Mouse (Mus musculus): ENCODE data around the gene Nr1h2.

Nr1h2 gene

GRCm38 (mm10) chr7:44584265-44584804 lies 30.6 kb upstream of the Nr1h2 start:
- DNase-seq: no peak

- DNase-seq: peak; percentile 57 to 73
Observed at GRCm38 (mm10) chr7:44583146-44583545, 29.4 kb upstream of the Nr1h2 start.

- DNase-seq: peak; percentile 40 to 57
Observed at GRCm38 (mm10) chr7:44582709-44583108, 29.0 kb upstream of the Nr1h2 start.

- DNase-seq: no peak
Observed at GRCm38 (mm10) chr7:44581637-44582036, 27.9 kb upstream of the Nr1h2 start.

DNA sequence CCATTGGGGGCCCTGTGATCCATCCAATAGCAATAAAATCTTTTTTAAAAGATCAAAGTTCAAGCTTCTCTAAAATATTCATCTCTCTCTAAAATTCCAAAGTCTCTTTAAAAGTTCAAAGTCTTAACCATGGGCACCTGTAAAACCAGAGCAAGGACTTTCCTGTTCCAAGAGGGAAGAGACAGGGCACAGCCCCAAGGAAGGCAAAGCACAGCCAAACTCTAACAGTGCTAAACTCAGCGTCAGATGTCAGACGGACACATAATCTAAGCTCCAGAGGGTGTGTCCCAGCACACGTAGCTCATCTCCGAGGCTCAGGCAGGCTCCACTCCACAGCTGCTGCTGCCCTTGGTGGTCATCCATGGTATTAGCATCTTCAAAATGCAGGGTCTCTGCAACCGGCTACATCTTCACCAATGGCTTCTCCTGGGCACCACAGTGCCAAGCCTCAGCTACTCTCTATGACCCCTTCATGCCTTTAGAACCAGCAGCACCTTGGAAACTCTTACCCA lies 22.6 kb upstream of the Nr1h2 start:
- DNase-seq: no peak

DNA sequence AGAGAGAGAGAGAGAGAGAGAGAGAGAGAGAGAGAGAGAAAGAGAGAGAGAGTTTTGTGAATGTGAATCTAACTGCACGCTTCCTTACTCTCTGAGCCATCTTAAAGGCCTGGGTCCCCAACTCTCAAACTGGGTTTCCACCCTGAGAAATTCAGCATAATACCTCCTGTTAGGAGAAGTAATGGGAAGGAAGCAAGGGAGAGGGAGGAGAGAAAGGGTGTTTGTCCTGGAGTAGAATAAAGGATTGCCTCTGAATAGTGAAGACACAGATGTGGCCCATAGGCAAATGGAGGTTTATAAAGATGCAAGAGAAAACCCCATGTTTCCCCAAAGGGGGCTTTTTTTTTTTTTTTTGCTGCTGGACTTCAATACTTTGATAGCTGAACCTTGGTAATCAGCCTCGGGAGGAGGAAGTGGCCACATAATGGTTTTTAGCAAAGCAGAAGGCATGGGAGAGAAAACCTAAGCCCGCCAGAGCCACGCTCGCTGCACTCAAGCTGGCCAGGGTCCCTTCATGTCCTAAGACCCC lies 19.3 kb upstream of the Nr1h2 start:
- DNase-seq: no peak

- peak; percentile 74 to 81 for DNase-seq
Observed at GRCm38 (mm10) chr7:44572213-44572701, 18.5 kb upstream of the Nr1h2 start, which contains the start of gene Napsa. Napsa (plus strand) TSS chr7:44572380.

- no peak for DNase-seq
Observed at GRCm38 (mm10) chr7:44571811-44572210, 18.1 kb upstream of the Nr1h2 start.

DNA sequence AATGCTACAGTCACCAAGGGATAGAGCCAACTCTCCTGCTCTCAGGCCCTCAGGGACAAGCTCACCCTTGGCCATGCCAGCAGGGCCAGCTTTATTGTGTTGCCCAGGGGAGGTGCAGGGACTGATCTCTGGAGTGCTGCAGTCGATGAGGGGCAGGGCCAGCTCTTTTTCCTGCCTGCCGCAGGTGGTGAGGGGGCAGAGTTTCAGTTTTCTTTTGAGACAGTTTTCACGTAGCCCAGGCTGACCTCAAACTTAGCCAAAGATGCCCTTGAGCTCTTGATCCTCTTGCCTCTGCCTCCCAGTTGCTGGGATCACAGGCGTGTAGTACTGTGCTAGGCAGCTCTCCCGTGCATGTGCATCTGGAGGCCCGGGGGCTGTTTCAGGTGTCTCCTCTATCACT lies 17.2 kb upstream of the Nr1h2 start:
- DNase-seq: no peak

DNA sequence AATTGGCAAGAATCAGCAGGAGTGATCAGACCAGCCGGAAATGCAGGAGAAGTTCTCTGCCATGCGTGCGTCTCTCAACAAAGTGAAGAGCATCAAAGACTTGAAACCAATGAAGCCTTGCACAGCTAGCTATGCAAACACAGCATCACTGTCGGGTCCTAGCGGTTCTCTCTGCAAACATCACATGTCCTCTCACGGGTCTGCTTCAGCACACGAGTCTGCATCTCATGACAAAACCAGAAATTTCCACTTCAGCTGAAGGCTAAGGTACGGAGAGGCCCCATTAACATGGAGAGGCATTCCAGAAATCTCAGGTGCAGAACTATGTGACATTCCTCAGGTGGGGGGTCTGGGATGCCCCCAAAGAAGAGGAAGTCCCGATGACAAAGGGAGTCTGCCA lies 15.1 kb upstream of the Nr1h2 start:
- DNase-seq: no peak

GRCm38 (mm10) chr7:44565414-44565813 lies 11.7 kb upstream of the Nr1h2 start:
- no peak for DNase-seq

DNA sequence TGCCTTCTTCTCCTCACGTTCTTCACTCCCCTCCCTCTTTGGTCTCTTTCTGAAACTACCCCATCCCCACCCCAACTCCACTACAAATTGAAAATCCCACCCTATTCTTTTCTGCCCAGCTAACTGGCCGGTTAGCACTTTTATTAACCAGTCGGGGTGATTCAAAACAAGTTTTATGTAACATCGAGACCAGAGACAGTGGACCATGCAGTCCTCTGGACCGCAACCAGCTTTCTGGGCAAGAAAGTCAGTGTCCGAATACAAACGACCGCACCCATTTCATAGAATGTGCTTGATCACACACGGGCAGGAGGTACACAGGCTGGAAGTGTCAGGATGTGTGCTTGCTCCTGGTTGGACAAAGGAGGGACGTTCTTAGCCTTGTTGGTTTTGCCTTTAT lies 10.7 kb upstream of the Nr1h2 start:
- DNase-seq: no peak

DNA sequence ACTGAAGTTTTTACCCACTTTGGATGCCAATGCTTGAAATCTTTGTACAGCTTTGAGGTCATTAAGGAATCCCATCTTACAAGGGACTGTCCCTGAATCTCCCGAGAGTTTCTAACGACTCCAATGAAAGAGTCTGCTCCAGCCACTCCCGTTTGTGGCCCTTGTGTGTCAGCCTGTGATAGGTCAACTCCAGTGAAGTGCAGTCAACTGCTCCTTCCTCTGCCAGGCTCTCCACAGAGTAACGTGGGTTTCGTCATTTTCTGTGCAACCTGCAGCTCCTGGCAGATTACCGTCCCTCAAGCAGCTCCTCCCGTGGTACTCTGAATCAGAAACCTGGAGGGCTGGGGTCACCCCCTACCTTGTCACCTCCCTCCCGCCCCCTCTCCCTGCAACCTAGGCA lies 9.5 kb upstream of the Nr1h2 start:
- peak in 1 of 2 experiments; percentile 59 for DNase-seq

- peak; percentile 61 to 84 for DNase-seq
Observed at GRCm38 (mm10) chr7:44560435-44561400, 7.0 kb upstream of the Nr1h2 start.

GRCm38 (mm10) chr7:44557629-44558028 lies 3.9 kb upstream of the Nr1h2 start:
- DNase-seq: no peak

GRCm38 (mm10) chr7:44553196-44553764 lies 471 bp downstream of the Nr1h2 start:
- DNase-seq: peak; percentile 89 to 91

DNA sequence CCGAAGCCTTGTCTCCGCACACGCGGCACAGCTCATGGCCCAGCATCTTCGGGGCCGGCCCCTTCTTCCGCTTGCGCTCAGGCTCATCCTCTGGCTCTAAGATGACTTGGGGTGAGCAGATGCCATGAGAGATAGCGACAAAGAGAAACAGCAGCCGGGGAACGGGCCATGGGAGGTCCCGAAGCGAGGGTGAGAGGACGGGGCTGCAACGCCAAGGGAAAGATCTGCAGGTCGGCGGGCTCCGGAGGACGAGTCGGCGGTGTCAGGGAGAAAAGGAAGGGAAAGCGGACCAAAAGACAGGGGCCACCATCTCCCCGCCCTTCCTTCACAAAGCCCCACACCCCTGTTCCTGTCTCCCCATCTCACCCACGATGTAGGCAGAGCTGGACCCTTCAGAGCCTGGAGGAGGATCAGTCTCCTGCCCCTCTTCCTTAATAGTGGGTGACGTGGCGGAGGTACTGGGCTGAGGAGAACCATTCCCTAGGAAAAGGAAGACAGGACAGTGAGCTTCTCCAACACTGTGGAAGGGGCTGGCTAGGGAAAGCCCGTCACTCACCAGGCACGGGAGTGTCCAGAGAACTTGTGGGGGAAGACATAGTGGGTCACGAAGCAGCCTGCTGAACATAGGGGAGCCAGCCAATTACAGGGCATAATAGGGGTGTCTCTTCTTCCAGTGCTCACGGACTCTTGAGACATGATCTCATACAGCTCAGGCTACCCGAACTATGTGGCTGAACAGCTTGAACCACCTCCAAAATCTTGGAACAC lies 1.4 kb downstream of the Nr1h2 start:
- DNase-seq: no peak

GRCm38 (mm10) chr7:44551731-44552130 lies 2.0 kb downstream of the Nr1h2 start:
- DNase-seq: peak in 1 of 2 experiments; percentile 23

GRCm38 (mm10) chr7:44551301-44551700 lies 2.5 kb downstream of the Nr1h2 start:
- DNase-seq: peak in 1 of 2 experiments; percentile 24

- no peak for DNase-seq
Observed at GRCm38 (mm10) chr7:44550409-44550678, 3.4 kb downstream of the Nr1h2 start.

DNA sequence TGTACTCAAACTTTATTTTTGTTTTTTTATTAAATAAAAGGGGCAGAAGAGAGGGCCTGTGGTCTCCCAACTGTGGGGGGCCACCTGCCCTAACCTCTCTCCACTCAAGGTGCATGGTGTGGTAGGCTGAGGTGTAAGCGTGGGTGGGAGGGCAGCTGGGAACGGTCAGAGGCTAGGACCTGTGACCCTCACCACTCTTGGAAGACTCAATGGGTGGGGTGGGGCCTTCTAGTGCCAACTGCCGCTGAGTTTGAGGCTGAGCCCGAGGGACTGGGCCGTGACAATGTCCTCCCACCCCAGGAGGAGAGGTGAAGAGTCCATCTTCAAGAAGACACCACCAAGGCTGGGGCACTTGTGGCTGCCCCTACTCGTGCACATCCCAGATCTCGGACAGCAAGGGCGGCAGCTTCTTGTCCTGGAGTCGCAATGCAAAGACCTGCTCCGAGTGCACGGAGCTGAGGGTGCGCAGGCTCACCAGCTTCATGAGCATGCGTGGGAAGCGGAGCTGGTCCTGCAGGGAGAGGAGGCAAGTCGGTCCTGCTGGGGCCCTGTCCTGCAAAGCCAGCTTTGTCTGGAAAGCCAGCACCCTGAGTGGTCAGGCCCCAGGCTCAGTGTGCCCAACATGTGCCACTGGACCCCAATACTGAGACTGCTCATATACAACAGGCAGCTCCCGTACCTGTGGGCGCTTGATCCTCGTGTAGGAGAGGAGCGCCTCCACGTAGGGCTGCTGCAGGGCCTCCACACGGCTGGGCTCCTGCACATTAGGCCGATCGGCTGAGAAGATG lies 3.9 kb downstream of the Nr1h2 start:
- no peak for DNase-seq
